Mouse (Mus musculus) MEL (cell line): ENCODE measurements around the gene Kif11. TPM values are rescaled to one million over a fixed set of nuclear protein-coding genes. Genes with fewer than 3 reads are reported as not detected.

Experiments used
- DNase-seq: peaks from one replicate; pipeline ENCODE4 v3.0.0; 2011; ENCODE audit warnings: low read depth, low spot score
- H3K27ac ChIP-seq: 2 replicates; pipeline ENCODE4 v1.5.1; 2012; ENCODE audit warnings: low read depth, mild to moderate bottlenecking, control low read depth, low read length, moderate library complexity; ENCODE audit not compliant: control insufficient read depth
- H3K27me3 ChIP-seq, 2 experiments: fragments of 150-350 bp in 1 of 2; sonication (generic) in 1 of 2; 2 replicates each; pipeline ENCODE4 v1.6.1; 2012; ENCODE audit warnings: low read length in 2 of 2, mild to moderate bottlenecking in 2 of 2, improper control_type of control experiment in 1 of 2, moderate library complexity in 1 of 2; ENCODE audit not compliant: insufficient read depth in 2 of 2, control insufficient read depth in 1 of 2
- H3K36me3 ChIP-seq, 2 experiments: 2 replicates each; pipeline ENCODE4 v1.6.1; 2012 to 2014; ENCODE audit warnings: low read length in 2 of 2, improper control_type of control experiment in 1 of 2, inconsistent platforms in 1 of 2, mild to moderate bottlenecking in 1 of 2; ENCODE audit not compliant: insufficient read depth in 2 of 2, control insufficient read depth in 1 of 2
- H3K4me1 ChIP-seq, 2 experiments: fragments of 150-350 bp in 1 of 2; sonication (generic) in 1 of 2; 2 replicates each; pipeline ENCODE4 v1.6.1; 2012; ENCODE audit warnings: low read length in 2 of 2, improper control_type of control experiment in 1 of 2, mild to moderate bottlenecking in 1 of 2; ENCODE audit not compliant: insufficient read depth in 2 of 2, control insufficient read depth in 1 of 2
- H3K4me3 ChIP-seq, 2 experiments: fragments of 150-350 bp in 1 of 2; sonication (generic) in 1 of 2; 2 replicates each; pipeline ENCODE4 v1.5.1; 2012; ENCODE audit warnings: low read depth in 2 of 2, low read length in 2 of 2, mild to moderate bottlenecking in 2 of 2, moderate library complexity in 2 of 2, control low read depth in 1 of 2, improper control_type of control experiment in 1 of 2; ENCODE audit not compliant: control insufficient read depth in 1 of 2, insufficient read depth in 1 of 2
- H3K79me2 ChIP-seq: 2 replicates; pipeline ENCODE4 v1.6.1; 2012; ENCODE audit warnings: mild to moderate bottlenecking, low read length, moderate library complexity; ENCODE audit not compliant: control insufficient read depth, poor library complexity, insufficient read depth
- H3K9ac ChIP-seq: 2 replicates; pipeline ENCODE4 v1.6.1; 2012; ENCODE audit warnings: low read depth, mild to moderate bottlenecking, control low read depth, low read length, moderate library complexity; ENCODE audit not compliant: control insufficient read depth, poor library complexity, severe bottlenecking
- H3K9me3 ChIP-seq: fragments of 150-350 bp; sonication (generic); replicated peaks from 2 replicates; pipeline ENCODE4 v1.6.1; 2012; ENCODE audit warnings: mild to moderate bottlenecking, low read length, improper control_type of control experiment, moderate library complexity; ENCODE audit not compliant: insufficient read depth
- BHLHE40 ChIP-seq: IDR thresholded peaks from 2 replicates; pipeline ENCODE4 v1.6.1; 2012; ENCODE audit warnings: low read depth, mild to moderate bottlenecking, inconsistent platforms, low read length, improper control_type of control experiment, borderline replicate concordance
- CHD1 ChIP-seq: IDR thresholded peaks from 2 replicates; pipeline ENCODE4 v1.6.1; 2012; ENCODE audit warnings: low read depth, mild to moderate bottlenecking, inconsistent platforms, low read length, improper control_type of control experiment
- CTCF ChIP-seq, 3 experiments: IDR thresholded peaks in 2 of 3; conservative IDR thresholded peaks in 1 of 3; 2 replicates each; pipeline ENCODE4 v1.5.1; 2011 to 2012; ENCODE audit warnings: low read length in 3 of 3, low read depth in 2 of 3, mild to moderate bottlenecking in 2 of 3, improper control_type of control experiment in 1 of 3, inconsistent platforms in 1 of 3, mixed read lengths in 1 of 3, moderate library complexity in 1 of 3; ENCODE audit not compliant: control insufficient read depth in 1 of 3, insufficient read depth in 1 of 3, poor library complexity in 1 of 3, severe bottlenecking in 1 of 3
- ELF1 ChIP-seq: IDR thresholded peaks from 2 replicates; pipeline ENCODE4 v1.6.1; 2014; ENCODE audit warnings: low read depth, mild to moderate bottlenecking, inconsistent platforms, low read length, improper control_type of control experiment, moderate library complexity
- EP300 ChIP-seq, 2 experiments: IDR thresholded peaks; 2 replicates each; pipeline ENCODE4 v1.6.1; 2011; ENCODE audit warnings: improper control_type of control experiment in 2 of 2, low read length in 2 of 2, low read depth in 1 of 2, mild to moderate bottlenecking in 1 of 2
- ETS1 ChIP-seq: IDR thresholded peaks from 2 replicates; pipeline ENCODE4 v1.6.1; 2012; ENCODE audit warnings: low read depth, mild to moderate bottlenecking, inconsistent platforms, low read length, improper control_type of control experiment, moderate library complexity
- GATA1 ChIP-seq: IDR thresholded peaks from 2 replicates; pipeline ENCODE4 v1.6.1; 2011; ENCODE audit warnings: low read depth, low read length, improper control_type of control experiment
- JUND ChIP-seq: IDR thresholded peaks from 2 replicates; pipeline ENCODE4 v1.6.1; 2011; ENCODE audit warnings: low read depth, mild to moderate bottlenecking, improper control_type of control experiment, low read length
- MEF2A ChIP-seq: IDR thresholded peaks from 2 replicates; pipeline ENCODE4 v1.6.1; 2014; ENCODE audit warnings: low read depth, mild to moderate bottlenecking, inconsistent platforms, low read length, improper control_type of control experiment; ENCODE audit not compliant: poor library complexity, insufficient replicate concordance, severe bottlenecking; ENCODE audit errors: extremely low read depth
- MYC ChIP-seq: IDR thresholded peaks from 2 replicates; pipeline ENCODE4 v1.6.1; 2011; ENCODE audit warnings: low read depth, mild to moderate bottlenecking, low read length, improper control_type of control experiment, moderate library complexity
- POLR2AphosphoS5 ChIP-seq: IDR thresholded peaks from 2 replicates; pipeline ENCODE4 v1.6.1; 2012; ENCODE audit warnings: low read depth, borderline replicate concordance, mild to moderate bottlenecking, inconsistent platforms, low read length, moderate library complexity, mixed read lengths
- RCOR1 ChIP-seq: IDR thresholded peaks from 2 replicates; pipeline ENCODE4 v1.6.1; 2012; ENCODE audit warnings: low read depth, mild to moderate bottlenecking, inconsistent platforms, low read length, improper control_type of control experiment
- TAL1 ChIP-seq: IDR thresholded peaks from 2 replicates; pipeline ENCODE4 v1.6.1; 2012; ENCODE audit warnings: mild to moderate bottlenecking, inconsistent platforms, low read length, moderate library complexity, mixed read lengths
- TCF12 ChIP-seq: IDR thresholded peaks from 2 replicates; pipeline ENCODE4 v1.6.1; 2014; ENCODE audit warnings: low read depth, mild to moderate bottlenecking, inconsistent platforms, low read length, improper control_type of control experiment, moderate library complexity
- USF1 ChIP-seq: IDR thresholded peaks from 2 replicates; pipeline ENCODE4 v1.6.1; 2014; ENCODE audit warnings: low read depth, mild to moderate bottlenecking, inconsistent platforms, low read length, improper control_type of control experiment, moderate library complexity
- USF2 ChIP-seq, 2 experiments: IDR thresholded peaks; 2 replicates each; pipeline ENCODE4 v1.6.1; 2011 to 2012; ENCODE audit warnings: improper control_type of control experiment in 2 of 2, low read length in 2 of 2, borderline replicate concordance in 1 of 2, inconsistent platforms in 1 of 2, low read depth in 1 of 2, mild to moderate bottlenecking in 1 of 2; ENCODE audit not compliant: insufficient read depth in 1 of 2
- ZC3H11A ChIP-seq: IDR thresholded peaks from 2 replicates; pipeline ENCODE4 v1.6.1; 2012; ENCODE audit warnings: low read depth, mild to moderate bottlenecking, inconsistent platforms, low read length, improper control_type of control experiment
- polyA plus RNA-seq, 2 experiments: library from polyadenylated mRNA; stranded (reverse) in 1 of 2; unstranded in 1 of 2; fragments of >175 nt in 1 of 2; fragments of >200 nt in 1 of 2; gene quantifications; 2 replicates each; pipeline versions ENCODE4 v1.2.1 to v1.2.4; 2012; ENCODE audit warnings: low replicate concordance in 2 of 2, low read depth in 1 of 2; ENCODE audit not compliant: insufficient read length in 2 of 2, insufficient read depth in 1 of 2, missing spikeins in 1 of 2
- total RNA-seq: library from RNA; depleted of rRNA; stranded (reverse); fragments of 300-350 nt; gene quantifications from 2 replicates; pipeline ENCODE4 v1.2.3, GENCODE M21; 2012

Kif11 gene
- total and polyA plus RNA-seq, 3 experiments, result 44.8 to 50.5 (median 50.1) TPM

DNA sequence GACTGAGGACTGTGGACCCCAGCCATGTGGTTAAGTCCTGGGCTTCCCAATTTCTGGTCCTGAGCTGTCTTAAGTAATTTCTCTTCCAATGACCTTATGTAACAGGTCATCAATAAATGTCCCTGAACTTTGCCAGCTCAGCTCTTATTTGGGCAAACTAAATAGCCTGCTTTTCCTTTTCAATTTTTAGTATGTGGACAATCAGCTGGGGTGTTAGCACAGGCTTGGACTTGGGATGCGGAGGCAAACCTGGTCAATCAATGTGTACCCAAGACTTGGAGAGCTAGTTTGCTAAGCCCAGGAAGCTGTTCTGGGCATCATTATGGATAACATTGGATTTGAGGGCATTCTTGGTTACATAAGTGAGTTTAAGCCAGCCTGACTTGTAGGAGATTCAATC is 79.8 kb downstream of the Kif11 start:
- Histone ChIP-seq H3K79me2 (no peaks in the 10 kb centered on the region), H3K4me3 (no peak overlapping the region), H3K4me1 (no peaks in the 10 kb centered on the region), H3K9ac (no peak overlapping the region), H3K36me3 (no peaks in the 10 kb centered on the region), H3K27me3 (no peaks in the 10 kb centered on the region), H3K9me3 (no peaks in the 10 kb centered on the region), H3K27ac (no peak overlapping the region)
- no peak for DNase-seq
- TF ChIP-seq EP300 (IDR thresholded peaks at IDR 0.05; ENCODE audit: low read depth in 1 of 2, low read length in 2 of 2) (no peak), TAL1 (no peak), TCF12 (no peak), CHD1 (no peak)

DNA sequence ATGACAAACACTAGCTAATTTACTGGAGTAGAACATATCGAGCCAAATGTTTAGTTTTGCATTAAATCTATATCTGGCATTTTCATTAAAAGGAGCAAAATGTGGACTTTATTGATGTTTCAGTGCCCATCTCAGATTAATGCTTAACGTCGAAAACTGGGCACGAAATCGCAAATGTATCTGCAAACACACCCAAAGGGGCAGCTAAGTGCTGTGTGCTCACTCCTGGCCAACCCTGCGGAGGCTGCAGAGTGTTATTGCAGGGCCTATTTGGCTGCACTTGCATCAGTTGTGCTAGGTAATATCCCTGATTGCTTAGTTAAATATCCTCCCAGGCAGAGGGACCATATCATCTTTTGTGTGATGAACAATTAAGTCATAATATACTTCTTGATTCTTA is 81.8 kb downstream of the Kif11 start:
- Histone ChIP-seq H3K36me3 (no peaks in the 10 kb centered on the region), H3K9me3 (no peaks in the 10 kb centered on the region), H3K4me3 (no peak overlapping the region), H3K79me2 (no peaks in the 10 kb centered on the region), H3K27me3 (no peaks in the 10 kb centered on the region), H3K4me1 (no peaks in the 10 kb centered on the region), H3K9ac (no peak overlapping the region), H3K27ac (no peak overlapping the region)
- no peak for DNase-seq
- no peak for TF ChIP-seq USF2 (IDR thresholded peaks at IDR 0.05; ENCODE audit: borderline replicate concordance in 1 of 2, insufficient read depth in 1 of 2, low read depth in 1 of 2, low read length in 2 of 2)
- TF ChIP-seq ZC3H11A, result no peak
- TF ChIP-seq BHLHE40, result no peak
- no peak for TF ChIP-seq RCOR1
- TF ChIP-seq ETS1, result no peak
- TF ChIP-seq POLR2AphosphoS5, result no peak
- TF ChIP-seq CTCF (IDR thresholded peaks at IDR 0.05 in 2 of 3, conservative IDR thresholded peaks at IDR 0.05 in 1 of 3; ENCODE audit: control insufficient read depth in 1 of 3, insufficient read depth in 1 of 3, low read depth in 2 of 3, low read length in 3 of 3, poor library complexity in 1 of 3, severe bottlenecking in 1 of 3), result no peak
- no peak for TF ChIP-seq JUND
- no peak for TF ChIP-seq USF1
- TF ChIP-seq MYC, result no peak
- TF ChIP-seq ELF1, result no peak
- TF ChIP-seq CHD1, result no peak

DNA sequence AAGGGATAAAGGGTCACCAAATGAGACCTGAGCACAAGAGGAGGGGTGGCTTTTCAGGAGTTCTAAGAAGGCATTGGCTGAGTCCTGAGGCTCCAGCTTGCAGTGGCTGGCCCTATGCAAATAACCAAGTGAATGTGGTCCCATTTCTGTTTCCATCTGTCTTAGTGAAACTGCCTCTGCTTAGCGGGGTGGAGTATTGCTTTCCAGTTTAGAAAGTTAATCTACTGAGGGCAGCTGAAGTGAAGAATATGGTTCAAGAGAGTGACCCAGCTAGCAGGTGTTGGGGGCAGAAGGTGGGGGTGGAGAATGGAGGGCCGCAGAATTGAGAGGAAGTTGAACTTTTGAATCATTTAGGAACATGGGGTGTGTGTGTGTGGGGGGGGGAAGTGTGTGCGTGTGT is 90.2 kb downstream of the Kif11 start:
- H3K9ac ChIP-seq, result no peak overlapping the region
- H3K79me2 ChIP-seq, result no peaks in the 10 kb centered on the region
- no peak overlapping the region for H3K27ac ChIP-seq
- no peaks in the 10 kb centered on the region for H3K27me3 ChIP-seq
- no peak for DNase-seq
- no peak overlapping the region for H3K4me3 ChIP-seq
- H3K9me3 ChIP-seq, result no peaks in the 10 kb centered on the region
- no peaks in the 10 kb centered on the region for H3K4me1 ChIP-seq
- no peak for TF ChIP-seq TAL1
- no peak for TF ChIP-seq MEF2A
- no peak for TF ChIP-seq GATA1
- TF ChIP-seq BHLHE40, result no peak
- TF ChIP-seq CTCF (IDR thresholded peaks at IDR 0.05 in 2 of 3, conservative IDR thresholded peaks at IDR 0.05 in 1 of 3; ENCODE audit: control insufficient read depth in 1 of 3, insufficient read depth in 1 of 3, low read depth in 2 of 3, low read length in 3 of 3, poor library complexity in 1 of 3, severe bottlenecking in 1 of 3), result no peak
- no peaks in the 10 kb centered on the region for H3K36me3 ChIP-seq
